Mouse (Mus musculus) frontal cortex, postnatal 25 days (tissue): Measurements from ENCODE around the gene Nexn.
"Not testable (repeated sequence)": the region's sequence is repeated elsewhere in the genome, so short reads cannot be mapped to it uniquely, and the experiment has no call there.

Experiments
- DNase-seq, 2 experiments: peaks; one replicate each; pipeline ENCODE4 v3.0.0; 2022; ENCODE audit warnings: low spot score in 2 of 2

Nexn gene

DNA sequence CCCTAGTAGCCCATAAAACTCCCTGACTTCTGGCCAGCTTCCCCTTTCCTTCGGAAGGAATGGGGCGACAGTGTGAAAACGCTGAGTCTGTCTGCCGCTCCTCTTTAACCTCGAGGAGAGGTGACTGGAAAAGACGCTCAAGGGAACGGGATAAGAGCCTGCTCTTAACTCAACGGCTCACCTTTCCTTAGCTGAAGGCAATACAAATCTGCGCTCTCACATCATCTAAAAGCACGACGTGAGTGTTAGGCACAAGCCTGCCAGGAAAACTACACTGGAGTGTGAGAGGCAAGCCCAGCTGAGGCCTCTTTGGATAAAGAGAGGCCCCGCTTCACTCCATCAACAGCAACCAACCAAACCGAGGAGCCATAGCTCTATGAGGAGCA, at the start of gene Nexn:
Nexn (minus strand) TSS at position 315 of the 386 bp plus-strand sequence.
- DNase-seq: no peak

- DNase-seq: peak; percentile 40 to 46
Measured at GRCm38 (mm10) chr3:152315613-152316012, 49.5 kb upstream of the Nexn start.

DNA sequence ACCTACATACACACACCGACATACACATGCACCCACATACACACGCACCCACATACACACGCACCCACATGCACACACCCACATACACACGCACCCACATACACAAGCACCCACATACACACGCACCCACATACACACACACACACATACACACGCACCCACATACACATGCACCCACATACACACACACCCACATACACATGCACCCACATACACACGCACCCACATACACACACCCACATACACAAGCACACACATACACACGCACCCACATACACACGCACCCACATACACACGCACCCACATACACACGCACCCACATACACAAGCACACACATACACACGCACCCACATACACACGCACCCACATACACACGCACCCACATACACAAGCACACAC, 48.5 kb upstream of the Nexn start:
- DNase-seq: not testable (repeated sequence)

- no peak for DNase-seq
Measured at GRCm38 (mm10) chr3:152309250-152309645, 43.1 kb upstream of the Nexn start.

- no peak for DNase-seq
Measured at GRCm38 (mm10) chr3:152308485-152309249, 42.5 kb upstream of the Nexn start.

DNA sequence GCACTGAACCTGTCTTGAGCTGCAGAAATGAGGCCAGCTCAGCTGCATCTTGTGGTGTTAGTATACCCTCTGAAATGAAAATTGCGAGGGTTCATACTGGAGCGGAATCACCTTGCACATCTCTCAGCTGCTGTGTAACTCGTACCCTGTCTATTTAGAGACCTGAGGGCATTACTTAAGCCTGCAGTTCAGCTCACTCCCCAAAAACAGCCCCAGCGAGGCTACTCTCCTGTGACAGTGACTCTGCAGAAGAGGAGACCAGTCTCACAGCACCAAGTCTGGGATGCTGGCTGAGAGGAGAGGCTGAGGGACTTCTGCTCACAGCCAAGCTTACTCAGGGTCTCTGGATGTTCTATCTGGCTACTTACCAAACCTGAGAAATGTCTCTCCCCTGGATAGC, 39.8 kb upstream of the Nexn start:
- DNase-seq: no peak

DNA sequence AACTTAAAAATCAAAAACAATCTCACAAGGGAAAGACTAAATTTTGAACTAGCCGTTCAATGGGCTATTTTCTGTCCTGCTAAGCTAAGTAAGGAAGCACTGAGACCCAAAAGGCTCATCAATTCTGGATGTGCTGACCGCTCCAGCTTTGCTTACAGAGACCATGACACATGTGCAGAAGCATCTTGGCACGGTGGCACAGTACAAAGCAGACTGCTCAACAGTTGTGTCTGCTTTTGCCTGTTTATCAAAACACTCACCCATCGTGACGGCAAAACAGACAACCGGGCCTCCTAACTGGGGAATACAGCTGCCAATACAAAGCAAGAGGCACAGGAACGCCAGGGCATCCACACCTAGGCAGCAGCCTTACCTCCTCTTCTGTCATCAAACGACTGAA, 38.9 kb upstream of the Nexn start:
- no peak for DNase-seq

- no peak for DNase-seq
Measured at GRCm38 (mm10) chr3:152304093-152304815, 38.1 kb upstream of the Nexn start.

- DNase-seq: no peak
Measured at GRCm38 (mm10) chr3:152302991-152303390, 36.8 kb upstream of the Nexn start.

GRCm38 (mm10) chr3:152300376-152301337, 34.5 kb upstream of the Nexn start:
- DNase-seq: no peak

- no peak for DNase-seq
Measured at GRCm38 (mm10) chr3:152295896-152296295, 29.7 kb upstream of the Nexn start.

DNA sequence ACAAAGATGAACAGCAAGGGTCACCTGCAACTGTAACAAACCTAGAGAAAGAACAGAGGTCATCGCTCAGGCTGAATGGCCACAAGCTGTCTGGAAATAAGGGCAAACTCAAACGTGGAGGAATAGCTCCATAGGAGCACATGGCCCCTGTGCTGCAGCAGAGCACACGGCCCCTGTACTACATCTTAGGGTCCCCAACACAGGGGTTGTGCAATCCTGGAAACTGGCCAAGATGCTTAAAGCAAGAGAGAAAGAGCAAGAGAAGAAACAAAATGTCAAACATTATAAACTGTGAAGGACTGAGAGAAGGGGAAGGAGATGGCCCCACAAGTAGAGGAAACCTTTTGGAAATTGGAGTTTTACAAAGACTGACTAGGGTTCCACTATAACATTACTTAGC, 28.2 kb upstream of the Nexn start:
- DNase-seq: no peak

DNA sequence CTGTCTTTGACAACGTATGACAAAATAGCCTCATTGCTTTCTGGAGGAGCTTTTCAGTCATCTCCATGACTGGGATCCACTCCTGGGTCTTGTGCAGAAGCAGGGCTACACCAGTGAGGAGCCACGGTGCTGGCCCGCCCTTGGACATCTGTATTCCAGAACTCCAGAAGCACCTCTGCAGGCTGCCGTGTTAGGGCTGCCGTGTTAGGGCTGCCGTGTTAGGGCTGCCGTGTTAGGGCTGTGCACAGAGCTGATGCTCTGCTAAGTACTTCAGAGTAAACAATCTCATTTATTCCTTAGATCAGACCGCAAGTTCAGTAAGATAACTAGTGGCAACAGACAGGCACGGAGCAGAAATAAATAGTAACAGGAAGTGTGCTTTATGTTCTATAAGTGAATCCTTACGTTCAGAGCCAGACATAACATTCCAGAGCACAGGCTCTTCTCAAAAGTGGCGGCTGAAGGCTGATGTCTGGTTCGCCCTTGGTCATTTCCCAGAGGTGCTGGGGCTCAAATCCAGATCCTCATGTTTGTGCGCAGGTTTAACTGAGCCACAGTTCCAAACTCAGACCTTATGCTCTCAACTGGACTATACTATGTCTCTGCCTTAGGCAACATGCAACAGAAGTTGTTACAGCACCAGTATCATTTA, 27.5 kb upstream of the Nexn start:
- no peak for DNase-seq

DNA sequence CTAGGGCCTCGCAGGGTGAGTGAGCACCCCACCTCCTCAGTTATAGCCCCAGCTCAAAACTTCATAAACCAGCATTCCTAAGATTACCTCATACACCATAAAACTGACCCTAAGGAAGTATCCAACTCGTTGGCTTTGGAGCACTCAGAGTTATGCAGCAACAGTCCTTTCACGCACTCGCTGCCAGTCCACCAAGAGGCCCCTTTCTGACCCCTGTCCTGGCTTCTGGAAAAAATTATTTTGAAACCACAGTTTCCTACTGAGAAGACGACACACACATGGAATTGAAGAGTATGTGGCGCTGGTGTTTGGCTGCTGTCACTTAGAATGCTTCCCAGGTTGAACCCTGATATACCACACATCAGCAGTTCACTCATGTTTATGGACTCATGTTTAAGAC, 25.7 kb upstream of the Nexn start:
- DNase-seq: no peak

GRCm38 (mm10) chr3:152290175-152290798, 24.1 kb upstream of the Nexn start:
- no peak for DNase-seq

GRCm38 (mm10) chr3:152288740-152289139, 22.6 kb upstream of the Nexn start:
- DNase-seq: no peak

DNA sequence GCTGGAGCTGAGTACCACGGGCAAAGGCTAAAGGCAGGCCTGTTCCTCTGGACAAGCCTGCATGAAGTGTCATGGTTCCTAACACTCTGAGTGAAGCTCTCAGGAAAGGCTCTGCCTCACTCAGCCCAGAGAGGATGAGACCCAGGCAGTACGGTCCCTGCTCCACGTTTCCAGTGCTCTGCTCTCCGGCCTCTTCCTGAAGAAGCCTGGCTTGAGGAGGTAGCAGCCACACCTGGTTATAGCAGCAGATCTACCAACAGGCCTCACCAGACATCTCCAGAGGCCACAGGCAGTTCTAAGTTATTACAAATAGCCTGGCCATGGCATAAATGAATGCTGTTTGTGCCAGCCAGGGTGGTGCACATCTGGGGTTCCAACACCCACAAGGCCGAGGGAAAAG, 22.1 kb upstream of the Nexn start:
- DNase-seq: no peak

DNA sequence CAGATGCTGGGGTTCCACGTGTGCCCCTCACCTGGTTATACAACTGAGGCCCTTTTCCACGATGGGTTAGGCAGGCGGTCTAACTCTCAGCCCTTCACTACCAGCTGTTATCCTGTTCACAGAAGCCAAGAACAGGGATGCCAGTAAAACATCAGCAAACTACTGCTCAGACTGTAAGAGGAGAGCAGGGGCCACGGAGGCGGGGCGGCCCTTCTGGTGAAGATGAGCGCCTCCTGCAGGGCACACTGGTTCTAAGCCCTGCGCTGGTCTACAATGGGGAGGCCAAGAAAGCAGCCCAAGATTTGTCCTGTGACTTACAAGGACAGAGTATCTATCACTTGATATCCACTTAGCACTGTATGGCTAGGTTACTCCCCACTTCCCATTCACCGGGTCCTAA, 21.7 kb upstream of the Nexn start:
- no peak for DNase-seq

GRCm38 (mm10) chr3:152284759-152285158, 18.6 kb upstream of the Nexn start:
- DNase-seq: no peak

DNA sequence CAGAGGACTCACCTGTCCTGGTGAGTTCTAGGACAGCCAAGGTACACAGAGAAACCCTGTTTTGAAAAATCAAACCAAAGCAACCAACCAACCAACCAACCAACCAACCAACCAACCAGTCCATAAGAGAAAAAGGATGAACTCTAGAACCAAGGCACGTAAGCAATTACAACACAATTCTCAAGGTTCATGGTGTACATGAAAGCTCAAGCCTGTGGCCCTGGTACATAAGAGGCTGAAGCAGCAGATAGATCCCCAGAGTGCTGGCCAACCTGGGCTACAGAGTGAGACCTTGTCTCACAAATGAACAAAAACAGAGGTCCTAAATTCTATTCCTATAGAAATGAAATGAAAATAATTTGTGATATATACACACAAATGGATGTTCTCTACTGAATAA, 18.2 kb upstream of the Nexn start:
- DNase-seq: no peak

GRCm38 (mm10) chr3:152282126-152282525, 16.0 kb upstream of the Nexn start:
- no peak for DNase-seq
